Mouse (Mus musculus) frontal cortex, postnatal 14 days (tissue): ENCODE measurements around the gene Usp42.

Experiments used
- DNase-seq, 2 experiments: peaks; one replicate each; pipeline ENCODE4 v3.0.0; 2022; ENCODE audit warnings: low spot score in 2 of 2

Usp42 gene

DNA sequence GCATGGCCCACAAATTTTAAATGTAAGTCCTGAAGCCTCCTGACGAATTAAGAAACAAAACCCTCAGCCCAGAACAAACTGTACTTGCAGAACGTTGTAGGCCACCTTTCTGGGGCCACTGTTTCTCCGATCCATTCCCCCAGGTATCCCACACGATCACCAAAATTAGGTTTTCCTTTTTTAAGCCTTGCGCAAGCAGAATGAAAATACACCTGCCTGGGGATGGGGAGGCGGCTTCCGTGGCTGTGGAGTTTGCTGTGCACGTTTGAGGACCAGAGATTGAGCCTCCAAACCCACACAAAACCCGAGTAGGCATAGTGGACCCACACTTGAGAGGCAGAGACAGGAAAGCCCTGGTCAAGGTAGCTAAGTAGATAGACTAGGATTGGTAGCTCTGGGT lies 41.7 kb downstream of the Usp42 start:
- no peak for DNase-seq

DNA sequence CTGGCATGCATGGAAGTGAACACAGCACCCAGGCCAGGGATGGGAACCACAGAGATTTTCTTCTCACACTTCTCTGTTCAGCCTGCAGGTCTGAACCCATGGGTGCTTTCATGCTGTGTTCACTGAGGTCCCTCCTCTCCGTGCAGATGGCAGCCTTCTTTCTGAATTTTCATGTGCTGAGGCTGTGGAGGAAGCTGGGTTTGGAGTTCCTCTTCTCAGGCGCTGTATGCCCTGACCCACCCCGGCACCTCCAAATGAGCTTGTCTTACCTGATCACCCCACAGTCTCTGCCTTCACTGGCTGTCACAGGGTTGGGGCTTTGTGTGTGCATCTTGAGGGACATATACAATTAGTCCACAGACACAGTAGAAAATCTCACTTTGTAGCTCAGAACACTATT lies 44.5 kb downstream of the Usp42 start:
- no peak for DNase-seq

DNA sequence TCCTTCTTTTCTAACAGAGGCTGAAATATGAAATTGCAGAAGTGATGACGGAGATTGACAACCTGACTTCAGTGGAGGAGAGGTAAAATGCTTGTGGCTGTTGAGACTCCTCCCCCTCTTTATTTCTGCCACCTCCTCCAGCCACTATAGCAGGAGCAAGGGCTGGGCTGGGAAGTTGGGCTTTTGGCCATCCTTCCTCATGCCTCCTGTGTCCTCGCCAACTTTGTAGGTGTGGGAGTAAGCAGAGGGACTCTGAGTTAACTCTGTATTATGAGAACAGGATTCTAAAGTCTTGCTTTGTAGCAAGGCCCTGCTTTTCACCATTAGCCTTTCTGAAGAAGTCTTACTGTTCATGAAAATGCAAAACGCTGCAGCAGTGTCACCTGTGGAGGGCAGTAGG lies 45.6 kb downstream of the Usp42 start:
- no peak for DNase-seq

DNA sequence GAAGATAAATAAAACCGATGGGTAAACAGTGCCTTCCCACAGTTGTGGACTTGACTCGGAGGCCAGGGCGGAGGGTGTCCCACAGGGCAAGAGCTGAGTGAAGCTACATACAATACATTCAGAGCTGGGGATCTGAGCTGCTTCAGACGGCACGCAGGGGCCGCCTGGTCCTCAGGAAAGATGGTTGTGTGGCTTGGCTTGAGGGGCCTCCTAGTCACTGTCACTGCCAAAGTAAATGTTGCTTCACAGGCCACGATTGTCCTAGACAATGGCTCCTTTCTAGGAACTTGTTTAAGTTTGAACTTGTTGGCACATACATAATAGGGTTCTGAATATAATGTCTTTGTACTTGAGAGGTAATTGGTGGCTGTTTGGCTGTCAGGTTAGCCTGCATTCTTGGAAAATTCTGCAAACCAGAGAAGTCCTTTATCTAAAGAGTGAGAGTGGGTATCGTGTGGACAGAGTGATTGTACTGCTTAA lies 47.1 kb downstream of the Usp42 start:
- DNase-seq, result no peak

DNA sequence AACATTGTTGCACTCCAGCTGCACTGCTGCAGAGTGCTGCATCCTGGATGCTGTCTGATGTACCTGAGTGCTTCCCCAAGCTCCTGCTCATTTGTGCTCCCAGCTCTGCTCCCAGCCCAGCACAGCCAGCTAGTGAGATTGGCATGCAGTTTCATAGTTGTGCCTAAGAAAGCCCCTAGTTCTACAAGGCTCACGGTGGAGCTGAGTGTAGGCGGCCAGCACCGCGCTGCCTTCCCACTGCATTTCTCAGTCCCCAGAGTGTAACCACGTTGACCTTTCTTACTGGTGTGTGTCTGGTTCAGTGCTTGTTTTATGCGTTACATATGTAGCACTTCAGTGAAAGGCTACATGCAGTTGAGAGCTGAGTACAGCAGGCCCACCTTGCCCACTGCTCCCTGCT lies 48.4 kb downstream of the Usp42 start:
- DNase-seq, result no peak

DNA sequence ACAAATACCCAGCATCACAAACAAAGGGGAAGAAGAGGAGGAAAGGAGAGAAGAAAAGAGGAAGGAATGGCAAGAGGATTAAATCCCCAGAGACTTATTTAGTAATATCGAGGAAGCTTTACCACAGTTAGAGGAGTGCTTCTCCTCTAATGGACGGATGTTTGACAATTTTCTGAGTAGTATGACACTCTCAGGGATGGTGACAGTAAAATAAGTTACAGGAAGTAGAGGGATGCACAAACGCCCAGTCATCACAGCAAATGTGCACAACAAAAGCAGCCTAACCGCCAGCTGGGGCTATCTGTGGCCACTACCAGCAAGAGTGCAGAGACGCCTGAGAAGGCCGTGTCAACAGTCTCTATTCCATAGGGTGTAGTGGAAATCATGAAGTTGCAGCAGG lies 52.4 kb downstream of the Usp42 start:
- no peak for DNase-seq

DNA sequence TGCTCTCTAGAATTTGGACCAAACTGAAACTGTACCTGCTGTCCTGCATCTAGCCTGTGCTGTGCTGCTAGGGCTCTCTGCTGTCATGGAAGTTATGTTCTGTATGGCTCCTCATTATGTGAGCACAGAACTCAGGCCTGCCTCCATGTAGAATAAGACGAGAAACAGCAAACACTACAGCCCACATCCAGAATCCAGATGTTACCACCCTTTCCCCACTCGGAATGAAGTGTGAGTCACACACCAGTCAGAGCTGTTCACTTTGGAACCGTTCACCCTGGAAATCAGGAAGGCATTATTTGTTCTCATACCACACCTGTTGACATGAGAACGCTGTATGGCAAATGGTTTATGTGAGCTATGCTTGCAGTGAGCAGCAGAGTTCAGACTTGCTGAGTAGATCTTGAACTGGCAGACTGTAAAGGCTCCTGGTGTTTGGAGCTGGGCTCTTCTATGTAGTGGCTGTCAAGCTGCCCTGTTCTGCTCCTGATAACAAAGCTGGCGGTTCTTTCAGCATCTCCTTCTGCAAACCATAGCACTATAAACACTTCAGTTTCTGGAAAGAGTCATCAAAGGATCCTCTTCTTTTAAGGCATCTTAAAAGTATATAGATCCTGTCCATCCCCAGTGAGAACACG lies 53.3 kb downstream of the Usp42 start:
- DNase-seq, result no peak

DNA sequence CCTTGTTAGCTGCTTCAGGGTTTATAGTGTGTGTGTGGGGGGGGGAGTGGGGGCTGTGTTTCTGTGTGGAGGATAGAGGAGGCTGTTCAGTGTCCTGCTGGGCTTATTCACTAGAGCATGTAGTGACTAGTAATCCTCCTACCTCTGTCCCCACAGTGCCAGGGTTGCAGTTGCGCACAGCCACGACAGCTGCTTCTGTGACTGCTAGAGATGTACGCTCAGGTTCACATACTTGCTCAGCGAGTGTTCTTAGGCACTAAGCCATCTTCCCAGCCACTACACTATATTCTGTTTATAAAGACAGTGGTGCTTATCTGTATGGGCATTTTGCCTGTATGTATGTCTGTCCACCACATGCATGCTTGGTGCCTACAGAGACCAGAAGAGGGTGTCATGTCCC lies 54.7 kb downstream of the Usp42 start:
- no peak for DNase-seq

DNA sequence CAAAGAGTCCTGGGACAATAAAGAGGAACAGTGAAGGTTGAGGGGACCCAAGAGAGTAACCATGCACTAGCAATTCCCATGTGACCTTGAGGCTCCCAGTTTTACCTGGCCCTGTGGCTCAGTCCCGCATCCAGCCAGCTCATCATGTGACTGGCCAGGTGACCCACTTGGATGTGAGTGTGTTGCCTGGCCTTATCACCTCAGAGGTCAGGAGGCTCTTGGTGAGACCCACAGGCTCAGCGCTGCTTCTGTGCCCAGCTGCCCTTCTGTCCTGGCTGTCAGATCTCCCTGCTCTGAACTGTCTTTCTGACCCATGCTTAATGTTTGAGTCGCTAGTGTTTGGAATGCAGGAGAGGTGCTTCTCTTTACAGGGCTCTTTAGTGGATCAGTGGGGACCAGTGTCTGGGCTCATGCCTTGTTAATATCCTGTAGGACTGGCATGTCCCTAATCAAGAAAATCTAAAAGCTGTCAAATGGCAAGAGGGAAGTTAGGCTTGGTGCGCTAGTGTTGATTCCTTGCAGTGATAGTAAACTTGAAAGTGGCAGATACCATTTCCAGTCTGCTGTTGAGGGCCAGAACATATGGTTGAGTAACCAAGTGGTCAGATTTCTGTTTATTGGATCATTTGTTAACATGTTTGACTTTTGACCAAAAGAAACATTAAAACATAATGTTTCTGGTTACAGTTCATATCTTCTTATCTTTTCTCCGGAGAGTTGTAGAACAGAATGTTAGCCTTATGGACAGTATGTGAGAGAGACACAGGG lies 55.7 kb downstream of the Usp42 start:
- no peak for DNase-seq

DNA sequence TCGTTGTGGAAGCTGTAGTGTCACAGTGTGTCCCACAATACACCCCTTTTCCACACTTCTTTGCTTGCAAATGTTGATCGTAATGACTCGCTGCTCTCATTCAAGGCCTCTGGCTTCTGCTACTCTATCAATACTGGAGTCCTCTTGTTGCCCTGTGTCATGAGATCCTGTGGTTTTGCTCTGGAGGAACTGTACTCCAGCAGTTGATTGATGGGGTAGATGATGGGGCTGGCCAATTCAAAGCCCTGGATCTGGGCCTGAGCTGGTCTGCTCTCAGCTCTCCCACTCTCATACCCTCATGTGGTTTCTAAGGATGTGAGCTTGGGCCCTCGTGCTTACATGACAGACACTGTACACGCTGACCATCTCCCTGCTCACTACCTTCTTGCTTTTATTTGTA lies 57.5 kb downstream of the Usp42 start:
- DNase-seq, result no peak

DNA sequence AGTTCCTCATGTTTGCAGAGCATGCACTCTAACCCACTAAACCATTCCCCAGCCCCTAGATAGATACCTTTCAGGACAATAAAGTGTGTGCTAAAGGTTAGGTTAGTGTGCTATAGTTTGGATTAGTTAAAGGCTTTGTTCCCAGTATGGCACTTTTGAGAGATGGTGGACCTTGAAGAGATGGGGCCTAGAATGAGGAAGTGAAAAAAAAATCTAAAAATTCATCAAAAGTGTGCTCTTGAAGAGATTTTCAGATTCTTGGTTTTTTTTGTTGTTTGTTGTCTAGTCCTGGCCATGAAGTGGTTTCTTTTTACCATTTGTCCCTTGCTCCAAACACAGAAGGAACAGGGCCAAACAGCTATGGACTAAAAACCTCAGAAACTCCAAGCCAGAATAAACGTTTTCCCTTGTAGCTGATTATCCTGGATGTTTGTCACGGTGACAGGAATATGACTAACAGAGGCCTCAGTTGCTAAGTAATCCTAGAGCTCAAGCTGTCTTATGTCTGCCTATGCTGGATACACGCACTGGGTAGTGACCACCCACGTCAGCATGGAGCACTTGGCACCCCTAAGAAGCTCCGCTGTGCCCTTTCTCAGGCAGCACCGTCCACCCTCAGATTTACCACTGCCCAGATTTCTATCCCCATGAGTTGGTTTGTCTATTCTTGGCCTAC lies 61.2 kb downstream of the Usp42 start:
- DNase-seq, result no peak

DNA sequence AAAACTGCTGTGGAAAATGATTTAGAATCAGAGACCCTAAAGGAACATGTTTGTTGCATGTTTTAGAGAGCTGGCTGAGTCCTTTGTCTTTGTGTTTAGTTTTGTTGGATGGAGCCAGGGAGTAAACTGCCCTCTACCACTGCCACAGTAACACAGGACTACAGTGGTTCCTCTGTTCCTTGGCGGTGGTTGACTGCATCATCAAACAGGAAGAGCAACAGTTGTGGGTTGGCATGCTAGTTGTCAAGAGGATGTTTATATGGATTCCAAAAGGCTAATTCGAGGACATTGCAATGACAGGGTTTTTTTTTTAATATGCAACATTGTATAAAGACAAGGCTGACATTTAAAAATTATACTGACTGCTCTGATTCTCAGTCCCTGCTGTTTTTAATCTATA lies 62.2 kb downstream of the Usp42 start:
- no peak for DNase-seq

DNA sequence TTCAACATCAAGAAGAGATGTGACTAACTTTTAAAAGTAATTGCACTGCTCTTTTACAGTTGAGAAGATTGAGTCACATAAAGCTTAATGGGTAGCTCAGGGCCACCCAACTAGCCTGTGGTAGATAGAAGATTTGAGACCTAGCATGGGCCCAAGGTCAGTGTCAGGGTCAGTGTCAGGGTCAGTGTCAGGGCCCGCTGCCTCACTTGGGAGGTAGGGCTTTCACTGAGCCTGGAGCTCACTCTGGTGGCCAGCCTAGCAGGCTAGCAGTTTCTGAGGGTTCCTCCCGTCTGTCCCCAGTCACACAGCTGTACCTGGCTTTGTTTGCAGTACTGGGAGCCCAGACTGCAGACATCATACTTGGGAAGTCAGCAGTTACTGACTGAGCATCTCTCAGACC lies 62.7 kb downstream of the Usp42 start:
- DNase-seq, result no peak

DNA sequence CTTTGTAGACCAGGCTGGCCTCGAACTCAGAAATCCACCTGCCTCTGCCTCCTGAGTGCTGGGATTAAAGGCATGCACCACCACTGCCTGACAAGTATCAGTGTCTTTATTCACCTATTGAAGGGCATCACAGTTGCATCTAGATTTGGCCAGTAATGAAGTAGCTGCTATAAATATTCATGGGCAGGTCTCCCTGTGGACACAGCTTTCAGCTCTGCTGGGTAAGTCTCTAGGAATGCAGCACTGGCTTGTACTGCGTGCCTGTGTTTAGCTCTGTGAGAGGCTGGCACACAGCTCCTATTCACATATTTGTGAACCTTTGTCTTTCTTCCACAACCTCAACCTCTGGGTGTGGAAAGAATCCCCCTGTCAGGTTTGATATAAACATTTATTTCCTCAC lies 63.2 kb downstream of the Usp42 start:
- DNase-seq, result no peak

DNA sequence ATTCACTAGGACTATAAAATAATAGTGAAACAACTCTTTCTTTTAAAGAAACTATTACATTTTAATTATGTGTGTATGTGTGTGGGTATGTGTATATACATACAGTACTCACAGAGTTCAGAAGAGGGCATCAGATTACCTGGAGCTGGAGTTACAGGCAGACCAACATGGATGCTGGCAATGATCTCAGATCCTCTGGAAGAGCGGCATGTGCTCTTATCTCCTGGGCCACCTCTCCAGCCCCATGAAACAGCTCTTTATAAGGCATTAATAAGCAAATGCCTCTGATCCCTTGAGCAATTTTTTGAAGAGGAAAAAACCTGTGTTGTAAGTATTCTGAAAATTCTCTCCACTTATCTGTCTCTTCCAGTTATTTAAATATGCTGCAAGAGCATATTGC lies 66.1 kb downstream of the Usp42 start:
- DNase-seq, result no peak

DNA sequence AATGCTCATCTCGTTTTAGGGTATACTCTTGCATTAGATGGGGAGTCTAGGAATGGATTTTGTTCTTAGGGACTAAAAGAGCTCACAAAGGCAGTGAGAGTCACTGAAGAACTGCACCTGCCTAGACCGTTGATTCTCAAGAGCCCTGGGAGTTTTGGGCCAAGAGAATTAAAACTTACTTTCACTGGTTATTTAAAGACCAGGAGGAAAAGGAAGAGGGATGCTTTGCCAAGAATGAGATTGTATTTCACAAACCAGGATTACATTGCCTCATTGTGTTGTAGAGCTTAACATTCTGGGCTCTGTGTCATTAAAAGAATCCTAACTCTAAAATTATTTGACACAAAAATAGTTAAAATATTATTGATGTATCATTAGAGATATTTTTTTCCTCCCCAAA lies 66.5 kb downstream of the Usp42 start:
- DNase-seq, result no peak

DNA sequence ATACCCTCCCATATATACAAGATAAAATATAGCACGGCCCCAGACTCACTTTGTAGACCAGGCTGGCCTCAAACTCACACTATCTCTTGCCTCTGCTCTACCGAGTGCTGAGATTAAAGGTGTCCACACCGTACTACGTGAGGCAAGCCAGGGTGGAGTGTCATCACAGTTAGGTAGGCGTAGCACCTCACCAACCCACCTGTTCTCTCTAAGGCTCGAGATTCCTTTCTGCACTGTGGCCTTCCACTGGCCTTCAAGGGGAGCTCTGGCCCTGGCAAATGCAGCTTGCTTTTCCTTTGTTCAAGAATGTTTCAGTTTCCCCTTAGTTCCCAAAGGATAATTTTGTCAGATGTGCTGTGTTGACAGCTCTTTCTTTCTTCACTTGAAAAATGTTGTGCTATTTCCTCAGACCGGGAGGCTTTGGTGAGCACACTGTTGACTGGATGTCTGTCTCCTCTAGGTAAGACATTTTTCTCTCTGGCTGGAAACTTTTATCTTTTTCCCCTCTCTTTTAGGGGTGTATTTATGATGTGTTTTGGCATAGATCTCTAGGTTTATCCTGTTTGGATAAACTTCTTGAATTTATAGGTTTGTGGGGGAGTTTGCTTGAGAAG lies 68.9 kb downstream of the Usp42 start:
- DNase-seq, result no peak
